Mouse (Mus musculus) kidney, embryonic 16.5 days (tissue): ENCODE measurements at regions not wholly inside any gene's neighbourhood (a gene's known extent, or its start where the extent isn't known, plus 50 kb on each side); places are given as distances from the start of the nearest gene placed in this dataset.

Experiments used
- ATAC-seq: fragments of 200-750 bp; cut with Nextera tagmentation; 2 replicates; pipeline ENCODE4 v1.8.0; 2017; ENCODE audit warnings: moderate TSS enrichment; ENCODE audit not compliant: low FRiP score, low TSS enrichment
- H3K27ac ChIP-seq: fragments of 300-500 bp; sonication (generic); 2 replicates; pipeline ENCODE4 v1.5.1; 2014; ENCODE audit warnings: low read length
- H3K27me3 ChIP-seq: fragments of 300-500 bp; sonication (generic); 2 replicates; pipeline ENCODE4 v1.6.1; 2014; ENCODE audit warnings: low read length, control low read depth, mixed read lengths; ENCODE audit not compliant: insufficient read depth
- H3K36me3 ChIP-seq: fragments of 300-500 bp; sonication (generic); 2 replicates; pipeline ENCODE4 v1.6.1; 2014; ENCODE audit warnings: low read length, control low read depth, mixed read lengths; ENCODE audit not compliant: insufficient read depth
- H3K4me1 ChIP-seq: fragments of 300-500 bp; sonication (generic); 2 replicates; pipeline ENCODE4 v1.6.1; 2014; ENCODE audit warnings: low read length, control low read depth, mixed read lengths; ENCODE audit not compliant: insufficient read depth
- H3K4me2 ChIP-seq: fragments of 300-500 bp; sonication (generic); replicated peaks from 2 replicates; pipeline ENCODE4 v1.6.1; 2014; ENCODE audit warnings: low read depth, low read length
- H3K4me3 ChIP-seq: fragments of 300-500 bp; sonication (generic); 2 replicates; pipeline ENCODE4 v1.5.1; 2014; ENCODE audit warnings: mild to moderate bottlenecking, low read length
- H3K9ac ChIP-seq: fragments of 300-500 bp; sonication (generic); replicated peaks from 2 replicates; pipeline ENCODE4 v1.6.1; 2014; ENCODE audit warnings: low read length
- H3K9me3 ChIP-seq: fragments of 300-500 bp; sonication (generic); 2 replicates; pipeline ENCODE4 v1.6.1; 2016; ENCODE audit warnings: low read length, control low read depth
- WGBS: fragments of 180-500 bp; shearing (Covaris S2); extraction: QIAGEN DNeasy Blood & Tissue Kit; methylation state at CpG from one replicate; pipeline ENCODE4 v1.1.7; 2014; 5-methylcytosine and 5-hydroxymethylcytosine counted together

DNA sequence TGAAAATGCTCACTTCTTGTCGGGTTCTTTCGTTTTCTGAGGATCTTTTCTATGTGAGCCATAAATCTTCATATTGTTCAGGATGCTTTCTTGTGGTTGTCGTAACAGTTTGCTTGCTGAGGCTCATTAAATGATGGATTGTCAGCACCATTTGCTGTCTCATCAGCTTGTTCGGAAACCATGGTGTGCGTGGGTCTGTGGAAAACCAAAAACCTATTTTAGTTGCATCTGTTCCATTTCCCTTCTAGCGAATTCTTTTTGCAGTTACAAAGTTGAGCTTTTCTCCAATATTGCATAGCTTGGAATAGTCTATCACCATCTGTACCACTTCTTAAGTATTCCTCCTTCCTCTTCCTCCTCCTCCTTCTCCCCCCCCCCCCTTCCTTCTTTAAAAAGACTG lies 269.9 kb downstream of the Lyplal1 start:
- Histone ChIP-seq H3K9ac (no peak overlapping the region), H3K4me1 (no peaks in the 10 kb centered on the region), H3K4me3 (no peak overlapping the region), H3K4me2 (no peak overlapping the region), H3K36me3 (no peaks in the 10 kb centered on the region), H3K9me3 (no peaks in the 10 kb centered on the region), H3K27me3 (no peaks in the 10 kb centered on the region), H3K27ac (no peak overlapping the region)
- 68% methylated on average over 6 of the region's 6 CpGs for WGBS
- ATAC-seq: no peak

DNA sequence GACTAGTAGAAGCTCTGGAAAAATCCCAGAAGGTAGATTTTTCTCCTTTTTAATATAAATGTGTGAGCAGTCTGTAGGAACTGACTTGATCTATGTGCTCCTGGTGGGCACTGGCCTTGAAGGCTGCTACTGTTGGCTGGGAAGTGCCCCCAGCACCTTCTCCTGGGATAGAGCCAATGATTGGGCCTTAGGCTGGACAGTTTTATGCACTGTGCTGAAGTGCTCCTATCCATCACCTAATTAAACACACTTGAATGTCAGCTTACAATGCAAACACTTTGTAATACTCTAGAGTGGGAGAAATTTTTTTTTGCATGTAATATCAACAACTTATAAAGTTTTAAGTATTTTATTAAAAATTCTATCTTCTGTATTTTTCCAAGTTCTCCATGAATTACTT lies 266.5 kb downstream of the Lyplal1 start:
- no peak for ATAC-seq
- no peaks in the 10 kb centered on the region for H3K4me1 ChIP-seq

DNA sequence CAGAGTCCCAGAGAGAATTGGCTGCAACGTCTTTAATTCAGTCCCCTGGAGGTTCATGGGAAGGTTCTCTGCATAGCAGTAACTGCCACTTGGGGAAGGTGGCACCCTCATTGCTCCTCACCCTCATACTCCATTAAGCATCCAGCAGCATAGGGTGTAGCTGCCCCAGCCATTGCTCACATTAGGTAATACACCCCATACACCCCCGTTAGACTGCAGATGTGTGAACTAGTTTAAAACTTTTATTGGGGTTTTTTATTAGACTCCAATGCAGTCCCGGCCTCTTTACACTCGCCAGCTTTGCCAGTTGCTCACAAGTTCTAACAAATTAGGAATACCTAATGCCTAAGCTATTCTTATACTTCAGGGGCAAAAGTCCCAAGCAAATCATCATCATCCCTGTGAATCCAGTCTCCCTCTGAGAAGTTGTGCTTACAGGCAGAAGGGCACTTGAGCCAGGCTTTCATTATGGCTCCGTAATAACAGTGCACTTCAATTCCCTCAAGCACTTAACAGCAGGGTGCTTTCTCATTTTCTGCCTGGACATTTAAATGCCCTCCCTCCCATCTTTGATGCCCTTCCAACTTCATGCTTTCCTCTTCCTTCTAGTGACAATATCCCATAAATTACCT lies 265.7 kb downstream of the Lyplal1 start:
- H3K4me2 ChIP-seq: no peak overlapping the region
- H3K27me3 ChIP-seq: no peaks in the 10 kb centered on the region
- no peaks in the 10 kb centered on the region for H3K36me3 ChIP-seq
- no peak overlapping the region for H3K9ac ChIP-seq
- no peak for ATAC-seq
- WGBS: 39% methylated on average over 5 of the region's 5 CpGs
- no peaks in the 10 kb centered on the region for H3K4me1 ChIP-seq
- no peak overlapping the region for H3K4me3 ChIP-seq
- H3K27ac ChIP-seq: no peak overlapping the region
- H3K9me3 ChIP-seq: no peaks in the 10 kb centered on the region

More for the DNA sequence above, 266.5 kb downstream of the Lyplal1 start:
- Histone ChIP-seq H3K4me3 (no peak overlapping the region), H3K36me3 (no peaks in the 10 kb centered on the region), H3K9ac (no peak overlapping the region), H3K9me3 (no peaks in the 10 kb centered on the region), H3K27ac (no peak overlapping the region), H3K27me3 (no peaks in the 10 kb centered on the region), H3K4me2 (no peak overlapping the region)

DNA sequence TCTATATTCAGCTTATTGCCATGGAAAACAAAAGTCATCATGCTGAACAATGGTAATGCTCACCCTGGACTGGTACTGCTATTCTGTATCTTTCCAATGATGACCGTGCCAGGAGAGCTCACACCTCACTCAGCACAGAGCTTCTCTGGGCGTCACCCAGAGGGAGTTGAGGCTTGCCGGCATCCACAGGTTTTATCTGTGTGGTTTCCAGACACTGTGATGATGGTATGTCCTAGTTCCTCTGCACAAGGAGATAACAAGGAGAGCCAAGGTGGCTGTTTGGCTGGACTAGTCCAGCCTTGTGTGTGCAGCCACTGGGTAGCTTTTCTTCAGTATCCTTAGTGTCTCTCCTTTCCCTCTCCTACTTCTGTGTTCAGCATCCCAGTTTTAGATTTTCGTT lies 255.4 kb downstream of the Lyplal1 start:
- no peak for ATAC-seq
- Histone ChIP-seq H3K9ac (no peak overlapping the region), H3K4me1 (no peaks in the 10 kb centered on the region), H3K27me3 (no peaks in the 10 kb centered on the region), H3K27ac (no peak overlapping the region), H3K9me3 (no peaks in the 10 kb centered on the region), H3K4me2 (no peak overlapping the region), H3K4me3 (no peak overlapping the region), H3K36me3 (no peaks in the 10 kb centered on the region)
- 93% methylated on average over 4 of the region's 4 CpGs for WGBS

DNA sequence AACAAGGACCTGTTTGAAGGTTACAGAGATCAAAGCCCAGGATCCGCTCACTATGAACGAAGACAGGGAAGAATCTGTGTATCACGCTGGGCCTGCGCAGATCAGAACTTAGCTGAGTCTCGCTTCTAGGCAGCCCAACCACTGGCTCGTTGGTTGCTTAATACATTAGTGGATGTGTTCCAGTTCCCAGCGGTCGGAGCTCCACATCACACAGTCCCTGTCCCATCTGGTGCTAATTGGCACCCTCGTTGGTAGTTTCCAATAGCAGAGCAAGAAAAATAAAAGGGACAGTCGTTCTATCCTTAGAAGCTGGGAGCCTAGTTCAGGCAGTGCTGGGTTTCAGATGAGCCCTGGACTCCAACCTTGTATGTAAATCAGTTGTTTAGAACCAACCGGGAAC lies 251.2 kb downstream of the Lyplal1 start:
- ATAC-seq: no peak

DNA sequence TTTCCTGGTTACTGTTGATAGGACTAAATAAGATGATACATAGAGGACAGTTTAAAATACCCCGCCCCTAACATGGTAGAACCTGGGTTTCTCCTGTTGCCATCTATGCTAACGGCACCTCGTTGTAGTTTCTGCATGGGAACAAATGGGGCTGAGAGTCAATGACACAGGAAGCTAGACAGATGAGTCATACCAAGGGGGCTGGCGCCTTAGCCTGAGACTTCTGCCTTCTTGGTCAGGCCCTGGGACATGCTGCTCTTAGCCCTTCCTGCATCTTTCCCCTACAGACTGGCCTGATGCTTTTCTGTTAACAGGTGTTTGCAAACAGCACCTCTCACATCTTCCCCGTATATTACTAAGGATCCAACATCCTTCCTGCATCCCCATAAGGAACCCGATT lies 250.5 kb downstream of the Lyplal1 start:
- Histone ChIP-seq H3K4me3 (no peak overlapping the region), H3K27me3 (no peaks in the 10 kb centered on the region), H3K36me3 (no peaks in the 10 kb centered on the region), H3K4me2 (no peak overlapping the region), H3K9me3 (no peaks in the 10 kb centered on the region), H3K9ac (no peak overlapping the region), H3K4me1 (no peaks in the 10 kb centered on the region), H3K27ac (no peak overlapping the region)
- WGBS: 83% methylated on average over 6 of the region's 6 CpGs
- ATAC-seq: no peak

More for the DNA sequence above, 251.2 kb downstream of the Lyplal1 start:
- Histone ChIP-seq H3K4me3 (no peak overlapping the region), H3K4me1 (no peaks in the 10 kb centered on the region), H3K36me3 (no peaks in the 10 kb centered on the region), H3K4me2 (no peak overlapping the region), H3K9ac (no peak overlapping the region), H3K27me3 (no peaks in the 10 kb centered on the region), H3K27ac (no peak overlapping the region), H3K9me3 (no peaks in the 10 kb centered on the region)
- whole genome bisulfite sequencing: 82% methylated on average over 11 of the region's 11 CpGs

DNA sequence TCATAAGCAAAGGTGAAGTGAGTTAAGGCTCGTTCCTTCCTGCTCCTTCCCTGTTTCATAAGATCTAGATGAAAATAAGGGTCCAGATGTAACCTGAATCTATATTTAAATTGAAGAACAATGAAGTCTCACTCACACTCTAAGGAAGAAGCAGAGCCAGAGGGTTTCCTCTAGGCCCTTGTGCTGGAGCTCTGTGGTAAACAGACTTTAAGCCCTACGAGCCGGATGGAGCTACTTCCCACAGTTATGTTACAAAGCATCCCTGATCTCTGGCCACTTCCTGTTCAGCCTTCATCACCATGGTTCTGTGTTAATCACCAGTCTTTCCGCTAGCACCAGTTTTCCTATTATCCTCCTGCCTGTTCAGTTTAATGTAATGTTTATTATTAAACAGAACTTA lies 250.1 kb downstream of the Lyplal1 start:
- H3K4me3 ChIP-seq: no peak overlapping the region
- H3K27me3 ChIP-seq: no peaks in the 10 kb centered on the region
- no peaks in the 10 kb centered on the region for H3K4me1 ChIP-seq
- 81% methylated on average over 4 of the region's 4 CpGs for WGBS
- no peak overlapping the region for H3K9ac ChIP-seq
- ATAC-seq: no peak
- H3K27ac ChIP-seq: no peak overlapping the region
- no peaks in the 10 kb centered on the region for H3K36me3 ChIP-seq
- H3K9me3 ChIP-seq: no peaks in the 10 kb centered on the region
- H3K4me2 ChIP-seq: no peak overlapping the region

DNA sequence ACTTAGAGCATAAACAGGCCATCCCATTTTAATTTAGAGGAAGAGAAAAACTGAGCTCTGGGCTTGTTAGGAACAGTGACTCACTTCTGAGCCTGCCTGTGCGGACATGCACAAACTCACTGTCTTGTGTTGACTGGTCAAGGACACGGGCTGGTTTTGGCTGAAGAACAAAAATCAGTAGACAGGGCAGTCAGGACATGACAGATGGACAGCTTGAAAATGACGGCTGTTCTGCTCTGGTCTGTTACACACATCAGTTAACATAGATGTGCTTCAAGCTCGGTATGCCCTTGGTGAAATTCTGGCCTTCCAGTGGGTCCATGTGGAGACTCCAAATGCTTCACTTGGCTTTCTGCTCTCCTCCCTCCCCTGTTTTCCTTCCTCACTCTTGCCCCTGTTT lies 248.4 kb downstream of the Lyplal1 start:
- WGBS: 90% methylated on average over 4 of the region's 4 CpGs
- ATAC-seq: no peak
- no peaks in the 10 kb centered on the region for H3K4me1 ChIP-seq
- no peak overlapping the region for H3K4me3 ChIP-seq
- no peaks in the 10 kb centered on the region for H3K27me3 ChIP-seq
- no peaks in the 10 kb centered on the region for H3K36me3 ChIP-seq
- H3K9ac ChIP-seq: no peak overlapping the region
- H3K9me3 ChIP-seq: no peaks in the 10 kb centered on the region
- no peak overlapping the region for H3K27ac ChIP-seq
- no peak overlapping the region for H3K4me2 ChIP-seq

DNA sequence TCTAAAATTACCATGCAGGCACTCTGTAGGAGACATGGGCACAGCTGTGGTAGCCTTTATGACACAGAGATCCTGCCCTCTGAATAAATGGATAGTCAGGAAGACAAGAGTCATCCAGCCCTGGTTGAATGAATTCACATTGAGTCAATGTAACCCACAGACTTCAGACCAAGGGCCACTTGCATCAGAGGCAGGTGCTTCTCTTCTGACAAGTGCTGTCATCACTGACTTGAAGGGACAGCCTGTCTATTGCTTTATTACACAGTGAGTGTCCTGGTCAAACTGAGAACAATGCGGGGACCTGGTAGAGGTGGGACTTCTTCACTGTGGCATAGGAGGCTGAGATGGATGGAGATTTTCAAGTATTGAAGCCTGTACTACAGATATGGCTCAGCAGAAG lies 230.1 kb downstream of the Lyplal1 start:
- Histone ChIP-seq H3K27me3 (no peaks in the 10 kb centered on the region), H3K27ac (no peak overlapping the region), H3K4me3 (no peak overlapping the region), H3K9me3 (no peaks in the 10 kb centered on the region), H3K36me3 (no peaks in the 10 kb centered on the region), H3K9ac (no peak overlapping the region), H3K4me2 (no peak overlapping the region), H3K4me1 (no peaks in the 10 kb centered on the region)
- ATAC-seq: no peak
- WGBS: 83% methylated on average over 1 of the region's 1 CpGs

DNA sequence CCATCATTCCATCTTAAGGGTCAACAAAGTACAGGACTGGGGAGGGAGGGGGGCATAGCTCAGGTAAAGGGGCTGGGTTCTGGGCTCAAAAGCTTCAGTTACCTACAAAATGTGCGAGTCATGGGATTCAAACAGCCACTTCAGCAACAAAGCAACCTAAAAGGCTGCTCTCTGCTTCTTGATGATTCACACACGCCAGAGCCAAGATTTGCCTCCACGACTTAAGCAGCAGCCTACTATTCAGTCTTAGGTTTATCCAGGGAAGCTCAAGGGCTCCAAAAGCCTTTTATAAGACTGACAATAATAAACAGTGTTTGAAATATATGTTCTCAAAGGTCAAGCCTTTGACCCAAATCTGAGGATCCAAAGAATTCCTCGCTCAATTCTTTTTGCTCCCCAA lies 225.3 kb downstream of the Lyplal1 start:
- Histone ChIP-seq H3K4me3 (no peak overlapping the region), H3K4me2 (no peak overlapping the region), H3K27me3 (no peaks in the 10 kb centered on the region), H3K27ac (no peak overlapping the region), H3K9ac (no peak overlapping the region), H3K9me3 (no peaks in the 10 kb centered on the region), H3K36me3 (no peaks in the 10 kb centered on the region), H3K4me1 (no peaks in the 10 kb centered on the region)
- WGBS: 51% methylated on average over 4 of the region's 4 CpGs
- ATAC-seq: no peak
